Mouse (Mus musculus) hindbrain, embryonic 10.5 days (tissue): Measurements from ENCODE around the gene Slc6a17. TPM values are rescaled to one million over a fixed set of nuclear protein-coding genes. Genes with fewer than 3 reads are reported as not detected.

Experiments
- DNase-seq: peaks from one replicate; pipeline ENCODE4 v3.0.0-alpha.2; 2017; ENCODE audit warnings: low spot score
- H3K27ac ChIP-seq: fragments of 300-500 bp; sonication (generic); 2 replicates; pipeline ENCODE4 v1.5.1; 2016; ENCODE audit warnings: mild to moderate bottlenecking, moderate library complexity
- H3K27me3 ChIP-seq: fragments of 300-500 bp; sonication (generic); 2 replicates; pipeline ENCODE4 v1.6.1; 2016; ENCODE audit warnings: mild to moderate bottlenecking; ENCODE audit not compliant: poor library complexity, insufficient read depth, severe bottlenecking
- H3K36me3 ChIP-seq: fragments of 300-500 bp; sonication (generic); 2 replicates; pipeline ENCODE4 v1.6.1; 2016; ENCODE audit warnings: mild to moderate bottlenecking, moderate library complexity
- H3K4me1 ChIP-seq: fragments of 300-500 bp; sonication (generic); replicated peaks from 2 replicates; pipeline ENCODE4 v1.6.1; 2016; ENCODE audit warnings: mild to moderate bottlenecking
- H3K4me3 ChIP-seq: fragments of 300-500 bp; sonication (generic); 2 replicates; pipeline ENCODE4 v1.5.1; 2016; ENCODE audit warnings: mild to moderate bottlenecking, moderate library complexity
- H3K9me3 ChIP-seq: fragments of 300-500 bp; sonication (generic); 2 replicates; pipeline ENCODE4 v1.6.1; 2016; ENCODE audit warnings: mild to moderate bottlenecking, moderate library complexity
- WGBS: fragments of 180-500 bp; shearing (Covaris S2); methylation state at CpG from one replicate; pipeline ENCODE4 v1.1.7; 2016; 5-methylcytosine and 5-hydroxymethylcytosine counted together
- polyA plus RNA-seq: library from polyadenylated mRNA; unstranded; fragments of >200 nt; fragmentation: Nextera tagmentation; extraction: Ambion mirVana; gene quantifications from 2 replicates; pipeline ENCODE4 v1.2.1, GENCODE M21; 2016

The Slc6a17 gene
- polyA plus RNA-seq, 1 experiment from 2014 or later: 3.2 TPM

- no peak for DNase-seq
- no peak overlapping the region for H3K4me3 ChIP-seq
- peaks cover 25% of the 10 kb centered on the region for H3K4me1 ChIP-seq
- H3K9me3 ChIP-seq: no peaks in the 10 kb centered on the region
- no peaks in the 10 kb centered on the region for H3K36me3 ChIP-seq
- no peak overlapping the region for H3K27ac ChIP-seq
- WGBS: 82% methylated on average over 4 of the region's 4 CpGs
- peaks cover 88% of the 10 kb centered on the region for H3K27me3 ChIP-seq
Observed at GRCm38 (mm10) chr3:107515989-107516388, 1.8 kb downstream of the Slc6a17 start.

GRCm38 (mm10) chr3:107511416-107511815 is 6.4 kb downstream of the Slc6a17 start:
- no peak for DNase-seq
- no peak overlapping the region for H3K27ac ChIP-seq
- 73% methylated on average over 3 of the region's 3 CpGs for WGBS
- no peaks in the 10 kb centered on the region for H3K9me3 ChIP-seq
- no peaks in the 10 kb centered on the region for H3K36me3 ChIP-seq
- H3K4me1 ChIP-seq: peaks cover 13% of the 10 kb centered on the region
- no peak overlapping the region for H3K4me3 ChIP-seq
- H3K27me3 ChIP-seq: peaks cover 51% of the 10 kb centered on the region

- no peak for DNase-seq
- Histone ChIP-seq H3K4me3 (no peak overlapping the region), H3K27ac (no peak overlapping the region), H3K36me3 (no peaks in the 10 kb centered on the region), H3K4me1 (peaks cover 21% of the 10 kb centered on the region), H3K27me3 (peaks cover 36% of the 10 kb centered on the region), H3K9me3 (no peaks in the 10 kb centered on the region)
- 76% methylated on average over 8 of the region's 8 CpGs for WGBS
Observed at GRCm38 (mm10) chr3:107508696-107509095, 9.1 kb downstream of the Slc6a17 start.

- H3K27ac ChIP-seq: no peak overlapping the region
- H3K9me3 ChIP-seq: no peaks in the 10 kb centered on the region
- peaks cover 21% of the 10 kb centered on the region for H3K4me1 ChIP-seq
- H3K4me3 ChIP-seq: no peak overlapping the region
- 75% methylated on average over 9 of the region's 9 CpGs for WGBS
- H3K36me3 ChIP-seq: no peaks in the 10 kb centered on the region
- peaks cover 28% of the 10 kb centered on the region for H3K27me3 ChIP-seq
- no peak for DNase-seq
Observed at GRCm38 (mm10) chr3:107507966-107508365, 9.9 kb downstream of the Slc6a17 start.

GRCm38 (mm10) chr3:107506531-107506930 is 11.3 kb downstream of the Slc6a17 start:
- Histone ChIP-seq H3K4me1 (peaks cover 21% of the 10 kb centered on the region), H3K27ac (0 out of 2 replicates have a peak overlapping the region, but pooled peaks have one; percentile 30)
- WGBS: 76% methylated on average over 4 of the region's 4 CpGs

GRCm38 (mm10) chr3:107505464-107506367 is 12.1 kb downstream of the Slc6a17 start:
- H3K36me3 ChIP-seq: no peaks in the 10 kb centered on the region
- H3K27me3 ChIP-seq: peaks cover 20% of the 10 kb centered on the region
- no peak overlapping the region for H3K4me3 ChIP-seq
- H3K4me1 ChIP-seq: peaks cover 21% of the 10 kb centered on the region
- DNase-seq: no peak
- peaks cover under 1% of the 10 kb centered on the region; the same call in 1 of the 2 replicates for H3K9me3 ChIP-seq
- peak overlapping the region; percentile 30; the same call in 1 of the 2 replicates for H3K27ac ChIP-seq
- 33% methylated on average over 4 of the region's 4 CpGs for WGBS

More at GRCm38 (mm10) chr3:107506531-107506930, 11.3 kb downstream of the Slc6a17 start:
- peaks cover 20% of the 10 kb centered on the region for H3K27me3 ChIP-seq
- H3K4me3 ChIP-seq: no peak overlapping the region
- no peaks in the 10 kb centered on the region for H3K36me3 ChIP-seq
- no peak for DNase-seq
- no peaks in the 10 kb centered on the region for H3K9me3 ChIP-seq

- H3K27ac ChIP-seq: no peak overlapping the region
- no peak for DNase-seq
- peaks cover 10% of the 10 kb centered on the region for H3K9me3 ChIP-seq
- WGBS: 60% methylated on average over 1 of the region's 1 CpGs
- H3K36me3 ChIP-seq: peaks cover 8% of the 10 kb centered on the region
- H3K27me3 ChIP-seq: peaks cover 17% of the 10 kb centered on the region
- H3K4me3 ChIP-seq: no peak overlapping the region
- H3K4me1 ChIP-seq: peaks cover 21% of the 10 kb centered on the region
Observed at GRCm38 (mm10) chr3:107504542-107504941, 13.3 kb downstream of the Slc6a17 start.

- Histone ChIP-seq H3K27ac (no peak overlapping the region), H3K27me3 (peaks cover 15% of the 10 kb centered on the region), H3K4me3 (no peak overlapping the region), H3K36me3 (peaks cover 8% of the 10 kb centered on the region), H3K9me3 (peaks cover 13% of the 10 kb centered on the region), H3K4me1 (peaks cover 21% of the 10 kb centered on the region)
- WGBS: 90% methylated on average over 2 of the region's 2 CpGs
- no peak for DNase-seq
Observed at GRCm38 (mm10) chr3:107503716-107504115, 14.1 kb downstream of the Slc6a17 start.

- no peak for DNase-seq
- Histone ChIP-seq H3K27me3 (peaks cover 11% of the 10 kb centered on the region), H3K27ac (no peak overlapping the region), H3K4me1 (peaks cover 19% of the 10 kb centered on the region), H3K9me3 (peaks cover 13% of the 10 kb centered on the region), H3K4me3 (no peak overlapping the region), H3K36me3 (peaks cover 8% of the 10 kb centered on the region)
- WGBS: 79% methylated on average over 7 of the region's 7 CpGs
Observed at GRCm38 (mm10) chr3:107501702-107502151, 16.1 kb downstream of the Slc6a17 start.

GRCm38 (mm10) chr3:107500301-107500700 is 17.5 kb downstream of the Slc6a17 start:
- DNase-seq: no peak
- peaks cover 10% of the 10 kb centered on the region for H3K27me3 ChIP-seq
- no peak overlapping the region for H3K27ac ChIP-seq
- no peak overlapping the region for H3K4me3 ChIP-seq
- peaks cover 13% of the 10 kb centered on the region for H3K9me3 ChIP-seq
- H3K36me3 ChIP-seq: peaks cover 8% of the 10 kb centered on the region
- peaks cover 4% of the 10 kb centered on the region for H3K4me1 ChIP-seq
- 96% methylated on average over 11 of the region's 11 CpGs for WGBS

GRCm38 (mm10) chr3:107496086-107496850 is 21.6 kb downstream of the Slc6a17 start:
- DNase-seq: no peak
- 78% methylated on average over 13 of the region's 13 CpGs for WGBS
- Histone ChIP-seq H3K4me1 (no peaks in the 10 kb centered on the region), H3K27ac (no peak overlapping the region), H3K36me3 (peaks cover 8% of the 10 kb centered on the region), H3K9me3 (peaks cover 13% of the 10 kb centered on the region), H3K27me3 (0 out of 2 replicates have a peak, but pooled peaks cover 3% of the 10 kb centered on the region), H3K4me3 (no peak overlapping the region)

GRCm38 (mm10) chr3:107495524-107495923 is 22.3 kb downstream of the Slc6a17 start:
- H3K27me3 ChIP-seq: 0 out of 2 replicates have a peak, but pooled peaks cover 5% of the 10 kb centered on the region
- H3K9me3 ChIP-seq: peaks cover 10% of the 10 kb centered on the region
- peaks cover 7% of the 10 kb centered on the region for H3K36me3 ChIP-seq
- H3K4me3 ChIP-seq: no peak overlapping the region
- DNase-seq: no peak
- no peaks in the 10 kb centered on the region for H3K4me1 ChIP-seq
- no peak overlapping the region for H3K27ac ChIP-seq
- 95% methylated on average over 6 of the region's 6 CpGs for WGBS
